Mouse (Mus musculus) liver, embryonic 15.5 days (tissue): ENCODE data around the gene Fam183b. TPM values are rescaled to one million over a fixed set of nuclear protein-coding genes. Genes with fewer than 3 reads are reported as not detected.

ENCODE experiments used
- ATAC-seq: fragments of 200-750 bp; cut with Nextera tagmentation; 2 replicates; pipeline ENCODE4 v1.8.0; 2017; ENCODE audit warnings: moderate number of reproducible peaks, mild to moderate bottlenecking, moderate library complexity; ENCODE audit not compliant: insufficient read depth
- H3K27ac ChIP-seq: fragments of 300-500 bp; sonication (generic); replicated peaks from 2 replicates; pipeline ENCODE4 v1.5.1; 2015; ENCODE audit warnings: mild to moderate bottlenecking, inconsistent platforms
- H3K27me3 ChIP-seq: fragments of 300-500 bp; sonication (generic); 2 replicates; pipeline ENCODE4 v1.6.1; 2015; ENCODE audit warnings: mild to moderate bottlenecking, inconsistent platforms
- H3K36me3 ChIP-seq: fragments of 300-500 bp; sonication (generic); replicated peaks from 2 replicates; pipeline ENCODE4 v1.6.1; 2015; ENCODE audit warnings: moderate library complexity, mild to moderate bottlenecking, inconsistent platforms
- H3K4me1 ChIP-seq: fragments of 300-500 bp; sonication (generic); replicated peaks from 2 replicates; pipeline ENCODE4 v1.6.1; 2015; ENCODE audit warnings: inconsistent platforms
- H3K4me2 ChIP-seq: fragments of 300-500 bp; sonication (generic); 2 replicates; pipeline ENCODE4 v1.6.1; 2015; ENCODE audit warnings: moderate library complexity, mild to moderate bottlenecking, inconsistent platforms
- H3K4me3 ChIP-seq: fragments of 300-500 bp; sonication (generic); replicated peaks from 2 replicates; pipeline ENCODE4 v1.5.1; 2015; ENCODE audit warnings: mild to moderate bottlenecking, inconsistent platforms
- H3K9ac ChIP-seq: fragments of 300-500 bp; sonication (generic); 2 replicates; pipeline ENCODE4 v1.6.1; 2015; ENCODE audit warnings: moderate library complexity, mild to moderate bottlenecking, inconsistent platforms
- H3K9me3 ChIP-seq: fragments of 300-500 bp; sonication (generic); replicated peaks from 2 replicates; pipeline ENCODE4 v1.6.1; 2016; ENCODE audit warnings: inconsistent platforms
- WGBS: fragments of 180-500 bp; shearing (Covaris S2); methylation state at CpG from one replicate; pipeline ENCODE4 v1.1.7; 2015; ENCODE audit warnings: mixed read lengths; ENCODE audit not compliant: insufficient replicate concordance; 5-methylcytosine and 5-hydroxymethylcytosine counted together
- polyA plus RNA-seq: library from polyadenylated mRNA; unstranded; fragments of >200 nt; fragmentation: Nextera tagmentation; extraction: Ambion mirVana; gene quantifications from 2 replicates; pipeline ENCODE4 v1.2.1, GENCODE M21; 2015

Gene Fam183b
- polyA plus RNA-seq, 1 experiment from 2014 or later: not detected

DNA sequence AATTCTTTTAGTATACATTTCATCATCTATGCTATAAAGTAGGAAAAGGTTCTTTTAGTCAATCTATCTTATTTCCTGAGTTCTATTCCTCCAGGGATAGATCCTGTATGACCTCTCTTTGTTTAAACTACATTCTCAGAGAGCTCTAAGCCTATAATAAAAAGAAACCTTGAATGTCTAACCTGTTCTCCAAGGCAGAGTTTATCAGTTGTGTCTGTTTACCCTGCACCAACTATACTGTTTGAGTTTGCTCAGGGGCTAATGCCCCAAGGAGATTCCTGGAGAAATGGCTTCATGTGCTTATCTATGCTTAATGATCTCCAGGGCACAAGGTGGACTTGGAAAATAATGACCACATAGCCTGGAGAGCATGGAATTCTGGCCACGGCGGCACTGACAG is 2.6 kb upstream of the Fam183b start:
- Histone ChIP-seq H3K4me2 (no peak overlapping the region), H3K27me3 (no peaks in the 10 kb centered on the region)
- no peak for ATAC-seq

DNA sequence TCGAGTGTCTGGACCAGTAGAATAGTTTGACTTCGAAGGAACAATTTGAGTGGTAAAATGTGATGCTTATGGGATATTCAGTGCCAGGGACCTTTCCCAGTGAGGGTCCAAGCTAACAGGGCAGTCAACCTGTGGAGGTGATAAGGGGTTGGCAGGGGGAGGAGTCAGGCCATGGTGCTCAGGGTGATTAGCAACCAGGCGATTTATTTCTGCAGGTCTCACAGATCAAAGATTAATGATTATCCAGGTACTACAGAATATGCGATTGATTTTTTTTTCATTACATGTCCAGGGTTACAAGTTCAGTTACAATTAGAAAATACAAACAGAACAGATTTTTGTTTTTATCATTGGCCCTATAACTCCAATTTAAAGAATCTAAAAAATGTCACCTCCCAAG is 2.1 kb upstream of the Fam183b start:
- ATAC-seq: no peak
- Histone ChIP-seq H3K27me3 (no peaks in the 10 kb centered on the region), H3K36me3 (no peaks in the 10 kb centered on the region), H3K4me1 (no peaks in the 10 kb centered on the region), H3K4me2 (no peak overlapping the region), H3K4me3 (no peak overlapping the region), H3K9ac (no peak overlapping the region), H3K9me3 (no peaks in the 10 kb centered on the region), H3K27ac (no peak overlapping the region)
- WGBS: 47% methylated on average over 4 of the region's 4 CpGs

More for the DNA sequence above, 2.6 kb upstream of the Fam183b start:
- Histone ChIP-seq H3K36me3 (no peaks in the 10 kb centered on the region), H3K9me3 (no peaks in the 10 kb centered on the region), H3K4me1 (no peaks in the 10 kb centered on the region), H3K9ac (no peak overlapping the region), H3K27ac (no peak overlapping the region), H3K4me3 (no peak overlapping the region)
- 66% methylated on average over 2 of the region's 2 CpGs for WGBS

DNA sequence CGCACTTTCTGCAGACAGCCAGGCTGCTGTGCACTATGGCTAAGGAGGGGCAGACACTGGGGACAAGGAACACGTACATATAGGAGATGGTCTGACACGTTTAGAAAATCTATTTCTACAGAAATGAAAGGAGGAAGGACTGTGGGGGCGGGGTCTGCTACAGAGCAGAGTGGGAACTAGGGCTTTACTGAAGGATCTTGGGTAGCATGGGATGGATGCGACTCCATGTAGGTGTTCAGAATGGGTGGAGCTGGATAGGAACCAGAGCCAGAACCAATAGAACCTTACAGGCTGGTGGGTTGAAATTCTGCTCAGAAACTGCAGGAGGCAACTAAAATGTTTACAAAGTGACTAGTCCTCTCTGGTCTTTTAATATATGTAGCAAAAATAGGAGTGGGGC is 2.0 kb downstream of the Fam183b start:
- H3K9me3 ChIP-seq: no peaks in the 10 kb centered on the region
- 45% methylated on average over 5 of the region's 5 CpGs for WGBS

DNA sequence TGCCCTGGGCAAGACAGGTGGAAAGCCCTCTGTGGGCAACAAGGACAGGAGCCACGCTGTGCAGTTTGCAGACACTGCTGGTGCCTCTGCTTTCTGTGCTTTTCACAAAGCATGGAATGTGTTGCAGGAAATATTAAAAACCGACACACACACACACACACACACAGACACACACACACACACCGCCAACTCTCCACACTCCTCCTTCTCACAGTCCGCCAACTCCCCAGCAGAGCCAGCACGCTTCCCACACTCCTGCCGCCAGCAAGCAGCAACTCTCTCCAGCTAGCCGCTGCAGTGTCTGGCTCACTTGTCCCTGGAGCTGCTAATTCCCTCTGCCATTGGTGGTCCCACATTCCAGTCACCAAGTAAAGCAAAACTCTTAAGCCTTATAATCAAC is 4.9 kb downstream of the Fam183b start:
- H3K4me3 ChIP-seq: no peak overlapping the region
- H3K4me2 ChIP-seq: no peak overlapping the region
- ATAC-seq: no peak
- H3K36me3 ChIP-seq: no peaks in the 10 kb centered on the region
- H3K27ac ChIP-seq: no peak overlapping the region
- H3K9ac ChIP-seq: no peak overlapping the region
- no peaks in the 10 kb centered on the region for H3K27me3 ChIP-seq
- 61% methylated on average over 7 of the region's 7 CpGs for WGBS
- H3K4me1 ChIP-seq: no peaks in the 10 kb centered on the region
- no peaks in the 10 kb centered on the region for H3K9me3 ChIP-seq

More for the DNA sequence above, 2.0 kb downstream of the Fam183b start:
- ATAC-seq: no peak
- Histone ChIP-seq H3K4me3 (no peak overlapping the region), H3K36me3 (no peaks in the 10 kb centered on the region), H3K4me1 (no peaks in the 10 kb centered on the region), H3K4me2 (no peak overlapping the region), H3K9ac (no peak overlapping the region), H3K27me3 (no peaks in the 10 kb centered on the region), H3K27ac (no peak overlapping the region)

DNA sequence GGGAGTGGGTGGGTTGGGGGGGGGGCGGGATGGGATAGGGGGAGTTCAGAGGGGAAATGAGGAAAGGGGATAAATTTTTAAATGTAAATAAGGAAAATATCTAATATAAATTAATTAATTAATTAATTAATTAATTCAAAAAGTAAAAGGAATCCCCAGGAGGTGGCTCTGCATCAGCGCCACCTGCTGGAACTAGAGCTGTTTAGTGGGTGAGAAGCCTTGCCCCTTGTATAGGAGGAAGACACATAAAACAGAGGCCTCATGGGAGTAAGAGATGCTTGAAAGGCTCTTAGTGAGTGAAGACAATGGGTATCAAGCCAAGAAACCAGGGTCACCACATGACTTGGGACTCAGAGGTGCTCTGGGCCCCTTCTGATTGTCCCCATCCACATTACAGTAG is 5.9 kb downstream of the Fam183b start:
- 61% methylated on average over 2 of the region's 2 CpGs for WGBS
- Histone ChIP-seq H3K36me3 (no peaks in the 10 kb centered on the region), H3K27me3 (no peaks in the 10 kb centered on the region), H3K4me1 (no peaks in the 10 kb centered on the region), H3K9ac (no peak overlapping the region), H3K9me3 (no peaks in the 10 kb centered on the region), H3K27ac (no peak overlapping the region), H3K4me3 (no peak overlapping the region), H3K4me2 (no peak overlapping the region)
- ATAC-seq: no peak

DNA sequence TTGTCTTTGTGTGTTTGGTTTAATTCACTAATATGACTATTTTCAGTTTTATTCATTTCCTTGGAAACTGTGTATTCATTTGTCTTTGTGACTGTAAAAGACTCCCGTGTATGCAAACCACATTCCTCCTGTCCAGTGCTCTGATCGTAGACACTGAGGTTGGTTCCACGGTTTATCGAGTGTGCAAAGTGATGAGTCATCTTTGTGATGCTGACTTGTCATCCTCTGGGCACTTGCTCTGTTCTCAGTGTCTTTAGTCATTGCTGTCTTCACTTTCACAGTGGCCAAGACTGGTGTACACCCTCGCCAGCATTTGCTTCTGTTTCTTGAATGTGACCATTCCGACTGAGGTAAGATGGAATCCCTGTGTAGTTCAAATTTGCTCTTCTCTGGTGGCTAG is 11.1 kb downstream of the Fam183b start:
- Histone ChIP-seq H3K9ac (no peak overlapping the region), H3K27ac (no peak overlapping the region), H3K9me3 (no peaks in the 10 kb centered on the region), H3K4me2 (no peak overlapping the region), H3K36me3 (no peaks in the 10 kb centered on the region), H3K4me1 (no peaks in the 10 kb centered on the region), H3K27me3 (no peaks in the 10 kb centered on the region), H3K4me3 (no peak overlapping the region)
- no peak for ATAC-seq
- 33% methylated on average over 6 of the region's 6 CpGs for WGBS

DNA sequence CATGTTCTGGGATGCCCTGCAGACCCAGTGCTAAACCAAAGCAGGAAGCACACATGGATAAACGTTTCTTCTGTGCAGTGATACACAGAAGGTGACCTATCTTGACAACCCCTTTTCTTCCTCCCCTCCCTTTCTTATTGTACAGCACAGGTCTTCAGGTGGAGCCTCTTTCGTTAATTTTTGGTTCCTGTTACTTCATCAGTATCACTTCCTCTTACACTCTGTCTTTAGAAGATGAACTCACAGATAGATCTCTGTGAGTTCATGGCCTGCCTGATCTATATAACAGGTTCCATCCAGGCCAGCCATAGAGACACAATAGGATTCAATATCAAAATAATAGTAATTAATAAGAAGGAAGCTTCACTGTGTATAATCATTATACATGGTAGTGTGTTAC is 11.7 kb downstream of the Fam183b start:
- WGBS: 22% methylated on average over 2 of the region's 2 CpGs

DNA sequence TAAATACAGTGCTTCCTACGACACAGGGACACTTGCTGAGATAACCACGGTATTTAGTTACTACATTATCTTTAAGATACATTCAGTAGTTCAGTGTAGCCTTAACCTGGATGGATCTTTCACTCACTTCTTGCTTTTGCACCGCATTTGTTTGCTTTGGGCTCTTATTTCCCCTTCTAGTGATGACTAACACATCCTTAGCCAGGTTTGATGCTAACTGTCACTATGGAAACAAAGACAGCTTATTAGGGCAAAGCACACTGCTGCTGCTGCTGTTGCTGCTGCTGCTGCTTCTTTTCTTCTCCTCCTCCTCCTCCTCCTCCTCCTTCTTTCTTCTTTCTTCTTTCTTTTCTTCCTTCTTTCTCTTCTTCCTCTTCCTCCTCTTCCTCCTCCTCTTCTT is 12.2 kb downstream of the Fam183b start:
- Histone ChIP-seq H3K36me3 (no peaks in the 10 kb centered on the region), H3K9ac (no peak overlapping the region), H3K9me3 (no peaks in the 10 kb centered on the region), H3K4me2 (no peak overlapping the region), H3K27me3 (no peaks in the 10 kb centered on the region), H3K27ac (no peak overlapping the region), H3K4me1 (no peaks in the 10 kb centered on the region), H3K4me3 (no peak overlapping the region)
- ATAC-seq: no peak
- WGBS: 18% methylated on average over 3 of the region's 3 CpGs

More for the DNA sequence above, 11.7 kb downstream of the Fam183b start:
- Histone ChIP-seq H3K9ac (no peak overlapping the region), H3K27me3 (no peaks in the 10 kb centered on the region), H3K27ac (no peak overlapping the region), H3K4me3 (no peak overlapping the region), H3K4me2 (no peak overlapping the region), H3K36me3 (no peaks in the 10 kb centered on the region), H3K4me1 (no peaks in the 10 kb centered on the region), H3K9me3 (no peaks in the 10 kb centered on the region)
- no peak for ATAC-seq

DNA sequence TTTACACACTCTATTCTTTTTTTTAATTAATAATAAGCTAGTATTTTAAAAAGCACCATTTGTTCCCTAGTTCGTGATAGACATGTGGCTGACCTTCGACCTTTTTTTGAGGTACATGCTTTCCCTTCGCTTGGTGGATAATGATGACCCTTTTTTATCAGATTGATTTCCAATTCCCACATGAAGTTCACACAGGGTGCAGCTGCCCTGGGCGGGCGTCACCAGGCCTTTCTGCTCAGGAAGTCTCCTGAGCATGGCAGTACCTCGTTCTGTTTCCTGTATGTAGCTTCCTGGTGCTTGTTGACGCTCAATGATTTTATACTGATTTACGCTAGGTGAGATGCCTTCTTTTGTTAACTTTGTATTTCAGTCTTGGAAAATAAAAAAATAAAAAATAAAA is 13.4 kb downstream of the Fam183b start:
- Histone ChIP-seq H3K36me3 (no peaks in the 10 kb centered on the region), H3K9me3 (no peaks in the 10 kb centered on the region), H3K4me2 (no peak overlapping the region), H3K4me1 (no peaks in the 10 kb centered on the region), H3K27me3 (no peaks in the 10 kb centered on the region), H3K4me3 (no peak overlapping the region), H3K27ac (no peak overlapping the region), H3K9ac (no peak overlapping the region)
- 51% methylated on average over 8 of the region's 8 CpGs for WGBS
- no peak for ATAC-seq

DNA sequence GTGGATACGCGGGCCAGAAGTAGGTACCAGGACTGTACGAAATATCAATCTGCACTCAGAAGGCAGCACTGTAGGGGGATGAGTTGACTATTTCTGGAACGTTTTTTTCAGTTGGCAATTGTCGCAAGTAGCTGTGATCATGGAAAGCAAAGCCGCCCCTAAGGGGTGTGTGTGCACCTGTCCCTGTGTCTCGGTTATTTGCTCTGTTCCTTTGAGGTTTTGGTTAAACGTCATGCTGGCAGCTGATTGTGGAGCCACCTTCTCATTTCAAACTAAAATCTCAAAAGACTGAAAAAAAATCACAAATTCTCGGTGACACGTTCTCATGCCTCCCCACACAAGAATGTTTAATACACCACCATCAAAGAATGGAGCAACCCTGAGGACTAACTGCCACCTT is 14.1 kb downstream of the Fam183b start:
- H3K9ac ChIP-seq: no peak overlapping the region
- no peaks in the 10 kb centered on the region for H3K36me3 ChIP-seq
- WGBS: 72% methylated on average over 10 of the region's 10 CpGs
- no peaks in the 10 kb centered on the region for H3K9me3 ChIP-seq
- H3K4me3 ChIP-seq: no peak overlapping the region
- no peak for ATAC-seq
- no peaks in the 10 kb centered on the region for H3K27me3 ChIP-seq
- no peak overlapping the region for H3K4me2 ChIP-seq
- no peaks in the 10 kb centered on the region for H3K4me1 ChIP-seq
- no peak overlapping the region for H3K27ac ChIP-seq

DNA sequence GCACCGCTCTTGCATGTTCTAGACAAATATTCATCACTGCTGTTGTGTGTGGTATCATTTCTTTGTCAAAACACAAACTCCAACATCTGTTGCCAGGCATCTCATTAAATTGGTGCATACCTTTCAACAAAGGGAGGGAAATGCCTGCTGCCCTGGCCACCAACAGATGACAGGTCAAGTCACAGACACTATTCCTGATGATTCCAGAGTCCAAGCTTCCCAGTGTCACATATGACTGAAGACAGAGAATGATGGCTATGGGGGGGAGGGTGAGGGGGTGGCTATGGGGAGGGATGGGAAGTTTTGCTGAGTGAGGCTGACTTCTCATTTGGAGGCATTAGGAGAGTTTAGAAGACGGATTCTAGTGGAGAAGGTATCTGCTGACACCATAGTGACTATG is 17.6 kb downstream of the Fam183b start:
- H3K4me1 ChIP-seq: no peaks in the 10 kb centered on the region
- 59% methylated on average over 2 of the region's 2 CpGs for WGBS
- no peak for ATAC-seq

DNA sequence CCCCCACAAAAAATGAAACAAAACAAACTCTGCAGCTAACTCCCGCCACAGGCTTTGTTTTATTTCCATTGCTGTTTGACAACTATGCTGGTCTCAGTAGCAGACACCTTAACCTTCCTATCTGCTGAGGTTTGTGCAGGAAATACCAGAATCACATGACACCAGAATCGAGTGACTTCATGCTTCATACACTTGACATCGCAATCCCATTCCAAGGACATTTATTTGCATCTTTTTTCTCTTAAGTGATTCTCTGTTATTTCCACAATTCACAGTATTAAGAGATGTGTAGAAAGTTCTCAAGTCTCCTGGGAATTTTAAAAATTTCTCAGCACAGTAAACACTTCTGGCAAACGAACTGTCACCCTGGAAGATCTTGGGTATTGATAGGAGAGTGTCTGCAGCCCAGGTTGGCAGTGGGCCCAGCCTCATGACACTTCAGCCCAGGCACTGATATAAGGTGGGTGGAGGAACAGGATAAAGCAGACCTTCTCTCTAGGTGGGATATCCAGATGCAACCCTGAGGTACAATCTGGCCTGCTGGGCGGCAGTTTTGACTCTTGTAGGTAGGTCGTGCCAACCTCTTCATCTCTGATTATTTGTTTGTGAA is 19.2 kb downstream of the Fam183b start, which contains the start of gene Olfr314:
Gene Olfr314 (plus strand): TSS at position 473 of the 610 bp plus-strand sequence.
- Histone ChIP-seq H3K27ac (no peak within 1 kb of the TSS), H3K4me2 (no peak within 1 kb of the TSS), H3K9ac (no peak within 1 kb of the TSS), H3K27me3 (no peaks in the 10 kb centered on the region), H3K4me3 (no peak within 1 kb of the TSS), H3K9me3 (no peaks in the 10 kb centered on the region), H3K36me3 (no peaks in the 10 kb centered on the region), H3K4me1 (no peaks in the 10 kb centered on the region)
- no peak for ATAC-seq
- 54% methylated on average over 6 of the region's 6 CpGs for WGBS

More for the DNA sequence above, 17.6 kb downstream of the Fam183b start:
- Histone ChIP-seq H3K27ac (no peak overlapping the region), H3K36me3 (no peaks in the 10 kb centered on the region), H3K9me3 (no peaks in the 10 kb centered on the region), H3K4me3 (no peak overlapping the region), H3K27me3 (no peaks in the 10 kb centered on the region), H3K9ac (no peak overlapping the region), H3K4me2 (no peak overlapping the region)
